Mouse (Mus musculus) bone marrow, adult 2 months (tissue): ENCODE measurements at regions not wholly inside any gene's neighbourhood (a gene's known extent, or its start where the extent isn't known, plus 50 kb on each side); places are given as distances from the start of the nearest gene placed in this dataset.

Experiments used
- H3K27ac ChIP-seq: fragments of 200-500 bp; 2 replicates; pipeline ENCODE4 v1.5.1; 2012; ENCODE audit warnings: low read depth, mild to moderate bottlenecking, control low read depth, inconsistent platforms, low read length; ENCODE audit not compliant: control insufficient read depth, poor library complexity, insufficient read depth
- H3K4me1 ChIP-seq: fragments of 200-500 bp; 2 replicates; pipeline ENCODE4 v1.6.1; 2011; ENCODE audit warnings: low read length; ENCODE audit not compliant: control insufficient read depth, insufficient read depth
- H3K4me3 ChIP-seq: fragments of 200-500 bp; replicated peaks from 2 replicates; pipeline ENCODE3; 2011; ENCODE audit warnings: mild to moderate bottlenecking, low read depth, low read length, control low read depth; ENCODE audit not compliant: control insufficient read depth
- CTCF ChIP-seq: fragments of 200-500 bp; IDR thresholded peaks from 2 replicates; pipeline ENCODE4 v1.5.1; 2011; ENCODE audit warnings: low read length, control low read depth; ENCODE audit not compliant: control insufficient read depth, insufficient read depth
- POLR2A ChIP-seq: fragments of 200-500 bp; IDR thresholded peaks from 2 replicates; pipeline ENCODE4 v1.6.1; 2011; ENCODE audit warnings: low read depth, mild to moderate bottlenecking, control low read depth, low read length, borderline replicate concordance; ENCODE audit not compliant: control insufficient read depth
- WGBS: fragments of 180-500 bp; shearing (Covaris S2); methylation state at CpG from one replicate; pipeline ENCODE4 v1.1.7; 2018; 5-methylcytosine and 5-hydroxymethylcytosine counted together

GRCm38 (mm10) chr16:21293569-21293968 is 89.0 kb downstream of the Ephb3 start:
- 88% methylated on average over 3 of the region's 3 CpGs for WGBS
- H3K27ac ChIP-seq = no peak overlapping the region
- TF ChIP-seq POLR2A (no peak), CTCF (no peak)
- H3K4me1 ChIP-seq = no peaks in the 10 kb centered on the region
- H3K4me3 ChIP-seq = no peak overlapping the region

- no peaks in the 10 kb centered on the region for H3K4me1 ChIP-seq
- no peak overlapping the region for H3K4me3 ChIP-seq
- TF ChIP-seq POLR2A (no peak), CTCF (no peak)
- no peak overlapping the region for H3K27ac ChIP-seq
- 67% methylated on average over 9 of the region's 9 CpGs for WGBS
These were observed 90.3 kb downstream of the Ephb3 start for GRCm38 (mm10) chr16:21294677-21295411.

GRCm38 (mm10) chr16:21295956-21296733 is 91.6 kb downstream of the Ephb3 start:
- no peak overlapping the region for H3K4me3 ChIP-seq
- no peak overlapping the region for H3K27ac ChIP-seq
- 77% methylated on average over 13 of the region's 13 CpGs for WGBS
- H3K4me1 ChIP-seq = no peaks in the 10 kb centered on the region
- TF ChIP-seq POLR2A (no peak), CTCF (no peak)

GRCm38 (mm10) chr16:21296786-21297185 is 92.2 kb downstream of the Ephb3 start:
- TF ChIP-seq CTCF (no peak), POLR2A (no peak)
- 64% methylated on average over 3 of the region's 3 CpGs for WGBS
- Histone ChIP-seq H3K4me1 (no peaks in the 10 kb centered on the region), H3K27ac (no peak overlapping the region), H3K4me3 (no peak overlapping the region)

GRCm38 (mm10) chr16:21298866-21299265 is 94.3 kb downstream of the Ephb3 start:
- no peak overlapping the region for H3K27ac ChIP-seq
- H3K4me1 ChIP-seq = no peaks in the 10 kb centered on the region
- TF ChIP-seq POLR2A (no peak), CTCF (no peak)
- H3K4me3 ChIP-seq = no peak overlapping the region
- WGBS = 84% methylated on average over 7 of the region's 7 CpGs

- 83% methylated on average over 3 of the region's 3 CpGs for WGBS
- TF ChIP-seq CTCF = no peak
- no peak for TF ChIP-seq POLR2A
- Histone ChIP-seq H3K27ac (no peak overlapping the region), H3K4me3 (no peak overlapping the region), H3K4me1 (no peaks in the 10 kb centered on the region)
These were observed 101.3 kb downstream of the Ephb3 start for GRCm38 (mm10) chr16:21305859-21306258.

- no peak overlapping the region for H3K27ac ChIP-seq
- no peak overlapping the region for H3K4me3 ChIP-seq
- H3K4me1 ChIP-seq = no peaks in the 10 kb centered on the region
- WGBS = 88% methylated on average over 8 of the region's 8 CpGs
- TF ChIP-seq POLR2A (no peak), CTCF (no peak)
These were observed 104.0 kb downstream of the Ephb3 start for GRCm38 (mm10) chr16:21308513-21308912.
